Mouse (Mus musculus): ENCODE measurements around the gene Pcbp4.
"Not testable (repeated sequence)": the region's sequence is repeated elsewhere in the genome, so short reads cannot be mapped to it uniquely, and the experiment has no call there.

The Pcbp4 gene

DNA sequence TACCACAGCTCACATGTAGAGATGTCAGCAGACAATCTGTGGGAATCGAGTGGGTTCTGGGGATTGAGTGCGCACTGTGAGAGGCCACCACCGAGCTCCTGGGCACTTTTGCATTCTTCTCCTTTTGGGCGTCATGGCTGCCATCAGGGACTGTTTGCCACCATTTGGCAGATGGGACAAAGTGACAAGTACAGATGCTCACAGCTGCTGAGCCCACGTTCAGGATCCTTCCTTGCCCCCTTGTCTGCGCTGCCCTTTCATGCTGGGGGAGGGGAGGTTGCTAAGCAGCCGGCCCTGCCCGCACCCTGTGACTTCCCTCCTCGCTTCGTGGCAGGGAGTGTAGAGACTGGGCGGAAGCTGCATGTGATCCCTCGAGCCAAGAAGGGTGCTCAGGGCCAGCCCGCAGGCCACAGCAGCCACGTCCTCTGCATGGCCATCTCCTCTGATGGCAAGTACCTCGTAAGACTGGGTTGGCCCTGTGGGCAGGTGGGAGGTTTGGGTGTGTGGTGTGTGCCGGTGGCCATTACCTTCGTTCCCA lies 29.6 kb downstream of the Pcbp4 start:
- DNase-seq (ENCODE audit: low read depth): no peak

DNA sequence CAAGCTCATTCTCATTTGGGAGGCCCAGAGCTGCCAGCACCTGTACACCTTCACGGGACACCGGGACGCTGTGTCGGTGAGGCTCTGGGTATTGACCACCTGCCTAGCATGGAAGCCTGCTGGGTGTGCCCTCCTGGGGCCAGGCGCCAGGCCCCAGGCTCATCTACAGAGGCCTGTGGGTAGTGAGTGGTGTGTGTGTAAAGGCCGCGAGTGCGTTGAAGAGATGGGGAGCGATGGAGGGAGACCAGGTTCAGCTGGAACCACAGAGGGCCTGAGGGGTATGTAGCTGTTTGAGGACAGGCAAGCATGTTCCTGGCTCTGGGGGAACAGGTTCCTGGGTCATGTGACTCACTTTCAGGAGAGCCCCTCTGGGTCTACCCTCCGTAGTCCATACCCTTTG lies 30.0 kb downstream of the Pcbp4 start:
- DNase-seq (ENCODE audit: low read depth): no peak

DNA sequence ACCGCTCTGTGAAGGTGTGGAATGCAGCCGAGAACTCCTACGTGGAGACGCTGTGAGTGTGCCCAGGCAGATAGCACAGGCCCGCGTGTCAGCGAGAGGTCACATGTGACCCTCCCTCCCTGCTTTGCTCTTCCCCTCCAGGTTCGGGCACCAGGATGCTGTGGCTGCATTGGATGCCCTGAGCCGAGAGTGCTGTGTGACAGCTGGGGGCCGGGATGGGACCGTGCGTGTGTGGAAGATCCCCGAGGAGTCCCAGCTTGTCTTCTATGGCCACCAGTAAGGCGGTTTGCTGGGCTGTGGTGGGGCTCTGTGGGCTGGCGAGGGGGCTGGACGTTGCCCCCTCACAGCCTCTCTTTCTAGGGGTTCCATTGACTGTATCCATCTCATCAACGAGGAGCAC lies 30.5 kb downstream of the Pcbp4 start:
- no peak for DNase-seq (ENCODE audit: low read depth)

- no peak for DNase-seq (ENCODE audit: low read depth)
These were observed 32.0 kb downstream of the Pcbp4 start for GRCm38 (mm10) chr9:106485076-106485475.

DNA sequence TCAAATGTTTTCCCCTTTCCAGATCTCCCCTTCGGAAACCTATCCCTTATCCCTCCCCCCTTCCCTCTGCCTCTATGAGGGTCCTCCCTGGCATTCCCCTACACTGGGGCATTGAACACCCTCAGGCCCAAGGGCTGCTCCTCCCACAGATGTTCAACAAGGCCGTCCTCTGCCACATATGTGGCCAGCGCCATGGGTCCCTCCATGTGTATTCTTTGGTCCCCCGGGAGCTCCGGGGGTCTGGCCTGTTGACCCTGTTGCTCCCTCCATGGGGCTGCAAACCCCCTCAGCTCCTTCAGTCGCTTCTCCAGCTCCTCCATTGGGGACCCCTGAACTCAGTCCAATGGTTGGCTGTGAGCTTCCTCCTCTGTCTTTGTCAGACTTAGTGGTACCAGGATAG lies 34.5 kb downstream of the Pcbp4 start:
- not testable (repeated sequence) for DNase-seq (ENCODE audit: low read depth)

DNA sequence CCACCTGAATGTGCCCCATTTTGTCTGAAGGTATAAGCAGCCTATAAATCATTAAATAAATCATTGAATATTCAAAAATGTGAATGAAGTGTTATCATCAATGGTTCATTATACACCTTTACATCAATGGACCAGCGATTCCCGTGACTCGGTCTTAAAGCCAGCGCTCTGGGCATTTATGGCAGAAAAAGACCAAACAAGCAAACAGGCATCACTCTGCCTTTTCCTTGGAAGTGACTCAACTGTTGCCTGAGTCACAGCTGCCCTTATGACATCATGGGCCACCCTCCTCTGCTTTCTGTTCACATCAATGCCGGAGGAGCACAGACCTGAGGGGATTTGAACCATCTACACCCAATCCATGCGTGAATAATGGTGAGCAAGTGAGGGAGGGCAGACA lies 46.6 kb downstream of the Pcbp4 start, which contains the start of gene Iqcf1:
Iqcf1 (plus strand) TSS at position 301 of the 400 bp plus-strand sequence.
- DNase-seq (ENCODE audit: low read depth): peak; percentile 8

- DNase-seq (ENCODE audit: low read depth): no peak
These were observed 48.8 kb downstream of the Pcbp4 start for GRCm38 (mm10) chr9:106501846-106502245.

GRCm38 (mm10) chr9:106504246-106504645 lies 51.2 kb downstream of the Pcbp4 start:
- no peak for DNase-seq (ENCODE audit: low read depth)

GRCm38 (mm10) chr9:106509356-106509755 lies 56.3 kb downstream of the Pcbp4 start:
- no peak for DNase-seq (ENCODE audit: low read depth)

- DNase-seq (ENCODE audit: low read depth): no peak
These were observed 59.8 kb downstream of the Pcbp4 start for GRCm38 (mm10) chr9:106512729-106513450.

GRCm38 (mm10) chr9:106513566-106513965 lies 60.5 kb downstream of the Pcbp4 start:
- DNase-seq (ENCODE audit: low read depth): no peak
